Mouse (Mus musculus): ENCODE data around the gene Slc37a1. TPM values are rescaled to one million over a fixed set of nuclear protein-coding genes. Genes with fewer than 3 reads are reported as not detected.

Slc37a1 gene
- total and polyA plus RNA-seq, 3 experiments = 14.2 to 15.0 TPM; not detected in 1

GRCm38 (mm10) chr17:31276207-31276921 lies 10.2 kb upstream of the Slc37a1 start:
- Histone ChIP-seq H3K79me2 (ENCODE audit: control insufficient read depth, insufficient read depth, low read length, poor library complexity) (no peaks in the 10 kb centered on the region), H3K27me3 (ENCODE audit: control insufficient read depth in 1 of 2, insufficient read depth in 2 of 2, low read length in 2 of 2) (no peaks in the 10 kb centered on the region), H3K27ac (ENCODE audit: control insufficient read depth, low read depth, low read length) (no peak overlapping the region), H3K4me3 (ENCODE audit: control insufficient read depth in 1 of 2, insufficient read depth in 1 of 2, low read depth in 2 of 2, low read length in 2 of 2) (peak overlapping the region; percentile 52 to 58), H3K4me1 (ENCODE audit: control insufficient read depth in 1 of 2, insufficient read depth in 2 of 2, low read length in 2 of 2) (peaks cover 2 to 26% of the 10 kb centered on the region in 2 experiments; a peak in 3 of 4 replicates), H3K9me3 (replicated peaks; ENCODE audit: insufficient read depth, low read length) (no peaks in the 10 kb centered on the region), H3K36me3 (ENCODE audit: control insufficient read depth in 1 of 2, insufficient read depth in 2 of 2, low read length in 2 of 2) (peaks cover 0 to 14% of the 10 kb centered on the region in 2 experiments; a peak in 2 of 4 replicates), H3K9ac (ENCODE audit: control insufficient read depth, low read depth, low read length, poor library complexity, severe bottlenecking) (peak overlapping the region; percentile 23)
- TF ChIP-seq RAD21 (IDR thresholded peaks at IDR 0.05; ENCODE audit: low read depth, low read length) = no peak
- peak; percentile 42 for DNase-seq (ENCODE audit: low read depth, low spot score)

GRCm38 (mm10) chr17:31276922-31277918 lies 9.4 kb upstream of the Slc37a1 start, which contains the start of gene Rsph1:
Gene Rsph1, minus strand, starts transcription at chr17:31277383.
- H3K4me1 ChIP-seq (ENCODE audit: control insufficient read depth in 1 of 2, insufficient read depth in 2 of 2, low read length in 2 of 2) = peaks cover 2 to 26% of the 10 kb centered on the region in 2 experiments; a peak in 3 of 4 replicates
- no peaks in the 10 kb centered on the region for H3K9me3 ChIP-seq (replicated peaks; ENCODE audit: insufficient read depth, low read length)
- H3K79me2 ChIP-seq (ENCODE audit: control insufficient read depth, insufficient read depth, low read length, poor library complexity) = no peaks in the 10 kb centered on the region
- H3K27me3 ChIP-seq (ENCODE audit: control insufficient read depth in 1 of 2, insufficient read depth in 2 of 2, low read length in 2 of 2) = no peaks in the 10 kb centered on the region
- H3K4me3 ChIP-seq (ENCODE audit: control insufficient read depth in 1 of 2, insufficient read depth in 1 of 2, low read depth in 2 of 2, low read length in 2 of 2) = peak within 1 kb of the TSS; percentile 52 to 58
- H3K9ac ChIP-seq (ENCODE audit: control insufficient read depth, low read depth, low read length, poor library complexity, severe bottlenecking) = peak within 1 kb of the TSS; percentile 23
- peak; percentile 90 for DNase-seq (ENCODE audit: low read depth, low spot score)
- no peak within 1 kb of the TSS for H3K27ac ChIP-seq (ENCODE audit: control insufficient read depth, low read depth, low read length)
- H3K36me3 ChIP-seq (ENCODE audit: control insufficient read depth in 1 of 2, insufficient read depth in 2 of 2, low read length in 2 of 2) = peaks cover 0 to 14% of the 10 kb centered on the region in 2 experiments; a peak in 2 of 4 replicates
- TF ChIP-seq MXI1 (IDR thresholded peaks at IDR 0.05; ENCODE audit: low read depth, low read length) = peak; percentile 85; the same call in 1 of the 2 replicates
- TF ChIP-seq MAZ (IDR thresholded peaks at IDR 0.05; ENCODE audit: low read depth, low read length) = no peak
- TF ChIP-seq SIN3A (IDR thresholded peaks at IDR 0.05; ENCODE audit: low read length) = peak; percentile 97
- no peak for TF ChIP-seq NRF1 (IDR thresholded peaks at IDR 0.05; ENCODE audit: insufficient read depth, low read depth, low read length, poor library complexity, severe bottlenecking)
- peak; percentile 73 for TF ChIP-seq ELF1 (IDR thresholded peaks at IDR 0.05; ENCODE audit: low read depth, low read length)
- no peak for TF ChIP-seq POLR2AphosphoS2 (IDR thresholded peaks at IDR 0.05; ENCODE audit: low read length)
- TF ChIP-seq HCFC1 (IDR thresholded peaks at IDR 0.05; ENCODE audit: low read depth, low read length) = 0 out of 2 replicates have a peak, but pooled peaks have one; percentile 46
- TF ChIP-seq CHD1 (IDR thresholded peaks at IDR 0.05; ENCODE audit: low read depth, low read length) = no peak
- peak; percentile 39; the same call in 1 of the 2 replicates for TF ChIP-seq ETS1 (IDR thresholded peaks at IDR 0.05; ENCODE audit: low read depth, low read length)
- no peak for TF ChIP-seq CHD2 (IDR thresholded peaks at IDR 0.05; ENCODE audit: low read length)
- TF ChIP-seq EP300 (IDR thresholded peaks at IDR 0.05; ENCODE audit: low read depth in 1 of 2, low read length in 2 of 2) = peak in 1 of 2 experiments; percentile 55; a peak in 2 of 4 replicates
- TF ChIP-seq MYB (IDR thresholded peaks at IDR 0.05; ENCODE audit: low read depth, low read length) = peak; percentile 53; the same call in 1 of the 2 replicates
- TF ChIP-seq ZMIZ1 (IDR thresholded peaks at IDR 0.05; ENCODE audit: low read depth, low read length) = no peak
- no peak for TF ChIP-seq GATA1 (IDR thresholded peaks at IDR 0.05; ENCODE audit: low read depth, low read length)
- TF ChIP-seq KAT2A (conservative IDR thresholded peaks at IDR 0.05; ENCODE audit: low read depth, low read length) = no peak
- no peak for TF ChIP-seq TBP (IDR thresholded peaks at IDR 0.05; ENCODE audit: low read depth, low read length)

All from MEL (cell line).